Mouse (Mus musculus): ENCODE measurements at regions not wholly inside any gene's neighbourhood (a gene's known extent, or its start where the extent isn't known, plus 50 kb on each side); places are given as distances from the start of the nearest gene placed in this dataset.

DNA sequence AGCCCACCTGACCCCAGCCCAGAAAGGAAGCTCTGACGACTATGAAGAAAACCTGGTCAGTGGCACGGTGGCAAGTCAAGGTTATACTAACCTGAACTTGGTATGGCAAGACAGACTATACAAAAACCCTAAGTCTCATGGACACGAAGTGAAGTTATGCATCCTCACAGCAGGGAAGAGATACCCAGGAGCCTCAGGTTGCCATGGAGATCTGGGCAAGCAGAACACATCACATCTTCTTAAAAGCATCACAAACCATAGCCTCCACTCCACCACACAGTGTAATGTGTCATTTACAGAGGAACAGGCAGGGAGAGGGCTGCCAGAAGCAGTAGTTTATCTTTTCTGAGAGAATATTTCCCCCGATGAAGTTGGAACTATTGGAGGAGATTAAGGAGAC is 146.5 kb downstream of the Slc39a8 start:
- H3K27me3 ChIP-seq (ENCODE audit: insufficient read depth, low read length): no peaks in the 10 kb centered on the region
- WGBS: 56% methylated on average over 4 of the region's 4 CpGs
- no peaks in the 10 kb centered on the region for H3K36me3 ChIP-seq (ENCODE audit: insufficient read depth, low read length)
- ATAC-seq (replicated peaks; ENCODE audit: low FRiP score, low read depth) (no peak), DNase-seq (ENCODE audit: low spot score) (no peak)
- no peak for TF ChIP-seq CTCF (IDR thresholded peaks at IDR 0.05; ENCODE audit: low read depth)
- H3K9ac ChIP-seq (ENCODE audit: low read depth, low read length): no peak overlapping the region
- no peak overlapping the region for H3K27ac ChIP-seq
- H3K9me3 ChIP-seq (replicated peaks; ENCODE audit: low read length): no peaks in the 10 kb centered on the region
- H3K4me1 ChIP-seq (replicated peaks; ENCODE audit: insufficient read depth, low read length): no peaks in the 10 kb centered on the region; the same call in 1 of the 2 replicates
- no peak overlapping the region for H3K4me3 ChIP-seq (replicated peaks; ENCODE audit: low read depth, low read length)
- H3K4me2 ChIP-seq (ENCODE audit: low read length): no peak overlapping the region

DNA sequence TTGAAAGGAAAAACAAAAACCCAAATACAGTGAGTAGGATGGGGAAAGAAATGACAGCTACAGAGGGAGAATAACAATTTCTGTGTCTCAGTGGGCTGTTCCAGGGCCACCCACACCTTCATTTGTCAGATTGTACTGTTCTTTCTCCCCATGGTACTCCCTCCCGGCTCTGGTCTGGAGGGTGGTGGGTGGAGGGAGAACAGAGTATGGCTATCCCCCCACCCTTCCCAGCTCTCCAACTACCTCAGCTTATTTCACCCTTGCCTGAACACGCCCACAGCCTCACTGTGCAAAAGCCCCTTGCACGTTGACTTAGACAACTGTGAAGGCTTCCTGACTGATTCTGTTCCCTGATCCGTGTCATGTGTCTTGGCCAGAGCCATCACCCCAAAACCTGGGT is 147.3 kb downstream of the Slc39a8 start:
- no peak for ATAC-seq (replicated peaks; ENCODE audit: low FRiP score, low read depth)
- H3K36me3 ChIP-seq (ENCODE audit: insufficient read depth, low read length): no peaks in the 10 kb centered on the region

GRCm38 (mm10) chr3:135973243-135973642 is 148.2 kb downstream of the Slc39a8 start:
- 33% methylated on average over 2 of the region's 2 CpGs for WGBS
- no peak for TF ChIP-seq CTCF (IDR thresholded peaks at IDR 0.05; ENCODE audit: low read depth)
- ATAC-seq (replicated peaks; ENCODE audit: low FRiP score, low read depth) (0 out of 2 replicates have a peak, but pooled peaks have one; percentile 17), DNase-seq (ENCODE audit: low spot score) (peak; percentile 26)
- Histone ChIP-seq H3K4me2 (ENCODE audit: low read length) (no peak overlapping the region), H3K27me3 (ENCODE audit: insufficient read depth, low read length) (no peaks in the 10 kb centered on the region), H3K4me1 (replicated peaks; ENCODE audit: insufficient read depth, low read length) (no peaks in the 10 kb centered on the region; the same call in 1 of the 2 replicates), H3K4me3 (replicated peaks; ENCODE audit: low read depth, low read length) (no peak overlapping the region), H3K36me3 (ENCODE audit: insufficient read depth, low read length) (no peaks in the 10 kb centered on the region), H3K9ac (ENCODE audit: low read depth, low read length) (no peak overlapping the region), H3K27ac (no peak overlapping the region), H3K9me3 (replicated peaks; ENCODE audit: low read length) (no peaks in the 10 kb centered on the region)

More for the DNA sequence above, 147.3 kb downstream of the Slc39a8 start:
- no peaks in the 10 kb centered on the region for H3K9me3 ChIP-seq (replicated peaks; ENCODE audit: low read length)
- WGBS: 38% methylated on average over 4 of the region's 4 CpGs
- no peak overlapping the region for H3K9ac ChIP-seq (ENCODE audit: low read depth, low read length)
- H3K27ac ChIP-seq: no peak overlapping the region
- H3K4me2 ChIP-seq (ENCODE audit: low read length): no peak overlapping the region
- H3K4me1 ChIP-seq (replicated peaks; ENCODE audit: insufficient read depth, low read length): no peaks in the 10 kb centered on the region; the same call in 1 of the 2 replicates
- no peak for DNase-seq (ENCODE audit: low spot score)
- TF ChIP-seq CTCF (IDR thresholded peaks at IDR 0.05; ENCODE audit: low read depth): no peak
- H3K4me3 ChIP-seq (replicated peaks; ENCODE audit: low read depth, low read length): no peak overlapping the region
- H3K27me3 ChIP-seq (ENCODE audit: insufficient read depth, low read length): no peaks in the 10 kb centered on the region

DNA sequence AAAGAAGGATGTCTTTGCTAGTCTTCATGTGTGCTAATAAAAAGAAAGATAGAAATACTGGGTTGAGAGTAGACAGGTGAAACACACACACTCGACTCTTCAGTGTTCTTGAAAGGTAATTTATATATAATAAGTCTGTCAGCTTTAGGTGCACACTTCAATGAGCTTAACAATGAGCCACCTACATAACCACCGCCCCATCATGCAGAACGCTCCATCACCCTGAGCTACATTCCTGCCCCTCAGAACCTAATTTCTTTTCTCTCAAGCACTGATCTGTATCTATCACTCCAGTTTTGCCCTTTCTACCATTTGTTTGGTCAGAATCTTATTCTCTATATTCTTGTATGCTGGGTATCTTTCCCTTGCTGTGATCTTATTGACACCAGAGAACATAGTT is 148.8 kb downstream of the Slc39a8 start:
- 49% methylated on average over 3 of the region's 3 CpGs for WGBS
- peak; percentile 46; the same call in 1 of the 2 replicates for ATAC-seq (replicated peaks; ENCODE audit: low FRiP score, low read depth)
- no peak overlapping the region for H3K9ac ChIP-seq (ENCODE audit: low read depth, low read length)

GRCm38 (mm10) chr3:135974769-135975168 is 149.7 kb downstream of the Slc39a8 start:
- no peaks in the 10 kb centered on the region for H3K27me3 ChIP-seq (ENCODE audit: insufficient read depth, low read length)
- 59% methylated on average over 5 of the region's 5 CpGs for WGBS
- H3K9me3 ChIP-seq (replicated peaks; ENCODE audit: low read length): no peaks in the 10 kb centered on the region
- no peaks in the 10 kb centered on the region for H3K36me3 ChIP-seq (ENCODE audit: insufficient read depth, low read length)
- H3K4me1 ChIP-seq (replicated peaks; ENCODE audit: insufficient read depth, low read length): no peaks in the 10 kb centered on the region; the same call in 1 of the 2 replicates
- no peak overlapping the region for H3K4me2 ChIP-seq (ENCODE audit: low read length)
- H3K4me3 ChIP-seq (replicated peaks; ENCODE audit: low read depth, low read length): no peak overlapping the region
- TF ChIP-seq CTCF (IDR thresholded peaks at IDR 0.05; ENCODE audit: low read depth): no peak
- H3K27ac ChIP-seq: no peak overlapping the region
- ATAC-seq (replicated peaks; ENCODE audit: low FRiP score, low read depth) (no peak), DNase-seq (ENCODE audit: low spot score) (no peak)
- no peak overlapping the region for H3K9ac ChIP-seq (ENCODE audit: low read depth, low read length)

More for the DNA sequence above, 148.8 kb downstream of the Slc39a8 start:
- Histone ChIP-seq H3K9me3 (replicated peaks; ENCODE audit: low read length) (no peaks in the 10 kb centered on the region), H3K27ac (no peak overlapping the region), H3K4me3 (replicated peaks; ENCODE audit: low read depth, low read length) (no peak overlapping the region), H3K4me2 (ENCODE audit: low read length) (no peak overlapping the region), H3K4me1 (replicated peaks; ENCODE audit: insufficient read depth, low read length) (no peaks in the 10 kb centered on the region; the same call in 1 of the 2 replicates), H3K36me3 (ENCODE audit: insufficient read depth, low read length) (no peaks in the 10 kb centered on the region), H3K27me3 (ENCODE audit: insufficient read depth, low read length) (no peaks in the 10 kb centered on the region)
- no peak for DNase-seq (ENCODE audit: low spot score)
- no peak for TF ChIP-seq CTCF (IDR thresholded peaks at IDR 0.05; ENCODE audit: low read depth)

DNA sequence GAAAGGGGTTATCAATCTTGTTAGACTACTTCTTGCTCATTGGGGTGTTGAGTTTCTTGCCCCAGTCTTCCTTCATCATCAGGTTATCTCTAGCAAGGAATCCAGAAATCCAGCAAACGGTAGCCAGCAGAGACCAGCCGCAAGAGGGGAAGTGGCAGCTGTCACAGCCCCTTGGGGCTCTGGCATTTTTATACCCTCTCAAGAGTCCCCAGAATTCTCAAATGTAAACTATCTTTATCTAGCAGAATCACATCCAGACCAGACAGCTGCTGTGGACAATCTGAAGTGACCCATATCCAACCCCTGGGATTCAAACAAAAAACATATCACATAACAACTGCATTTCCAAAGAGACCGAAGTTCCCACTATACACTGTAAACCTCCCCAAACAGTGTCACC is 162.1 kb downstream of the Slc39a8 start:
- H3K27ac ChIP-seq: no peak overlapping the region
- no peak for TF ChIP-seq CTCF (IDR thresholded peaks at IDR 0.05; ENCODE audit: low read depth)
- H3K9me3 ChIP-seq (replicated peaks; ENCODE audit: low read length): no peaks in the 10 kb centered on the region
- no peaks in the 10 kb centered on the region for H3K36me3 ChIP-seq (ENCODE audit: insufficient read depth, low read length)
- no peak overlapping the region for H3K9ac ChIP-seq (ENCODE audit: low read depth, low read length)
- WGBS: 57% methylated on average over 3 of the region's 3 CpGs
- H3K27me3 ChIP-seq (ENCODE audit: insufficient read depth, low read length): no peaks in the 10 kb centered on the region
- no peak overlapping the region for H3K4me2 ChIP-seq (ENCODE audit: low read length)
- H3K4me1 ChIP-seq (replicated peaks; ENCODE audit: insufficient read depth, low read length): no peaks in the 10 kb centered on the region
- DNase-seq (ENCODE audit: low spot score) (no peak), ATAC-seq (replicated peaks; ENCODE audit: low FRiP score, low read depth) (no peak)
- no peak overlapping the region for H3K4me3 ChIP-seq (replicated peaks; ENCODE audit: low read depth, low read length)

- Histone ChIP-seq H3K36me3 (ENCODE audit: insufficient read depth, low read length) (no peaks in the 10 kb centered on the region), H3K4me3 (replicated peaks; ENCODE audit: low read depth, low read length) (no peak overlapping the region), H3K4me2 (ENCODE audit: low read length) (no peak overlapping the region), H3K9me3 (replicated peaks; ENCODE audit: low read length) (no peaks in the 10 kb centered on the region), H3K9ac (ENCODE audit: low read depth, low read length) (no peak overlapping the region), H3K4me1 (replicated peaks; ENCODE audit: insufficient read depth, low read length) (no peaks in the 10 kb centered on the region), H3K27ac (no peak overlapping the region), H3K27me3 (ENCODE audit: insufficient read depth, low read length) (no peaks in the 10 kb centered on the region)
- 86% methylated on average over 2 of the region's 2 CpGs for WGBS
- TF ChIP-seq CTCF (IDR thresholded peaks at IDR 0.05; ENCODE audit: low read depth): no peak
- DNase-seq (ENCODE audit: low spot score) (no peak), ATAC-seq (replicated peaks; ENCODE audit: low FRiP score, low read depth) (no peak)
Measured at GRCm38 (mm10) chr3:135989281-135989680, 164.2 kb downstream of the Slc39a8 start.

Measured in kidney, postnatal 0 days (tissue).